Mouse (Mus musculus): ENCODE data around the gene Pafah1b1. TPM values are rescaled to one million over a fixed set of nuclear protein-coding genes. Genes with fewer than 3 reads are reported as not detected.

Gene Pafah1b1
- total and polyA plus RNA-seq, 2 experiments from 2014 or later: 79.2 to 206 TPM

DNA sequence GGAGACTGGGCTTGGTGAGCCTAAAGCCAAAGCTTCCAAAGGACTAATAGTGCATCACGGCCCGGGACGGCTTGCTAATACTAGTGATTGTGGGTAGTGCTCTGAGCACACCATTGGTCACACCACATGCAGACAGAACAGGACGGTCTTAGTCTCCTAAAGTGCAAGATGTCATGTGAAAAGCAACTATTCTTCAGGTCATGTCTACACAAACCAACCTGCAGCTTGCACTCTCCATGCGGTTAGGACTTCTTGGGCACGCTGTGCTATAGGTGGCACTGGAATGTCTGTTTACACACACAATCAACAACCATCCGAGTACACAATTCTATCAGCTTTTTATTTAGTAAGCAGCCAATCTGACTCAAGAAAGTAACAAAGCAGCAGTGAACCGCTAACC, 49.8 kb downstream of the Pafah1b1 start:
- TF ChIP-seq CTCF (IDR thresholded peaks at IDR 0.05): no peak
- Histone ChIP-seq H3K27me3 (ENCODE audit: insufficient read depth, low read length) (no peaks in the 10 kb centered on the region), H3K9me3 (ENCODE audit: low read length) (no peaks in the 10 kb centered on the region), H3K4me3 (ENCODE audit: low read depth, low read length) (no peak overlapping the region), H3K27ac (ENCODE audit: low read depth, low read length) (no peak overlapping the region), H3K36me3 (ENCODE audit: insufficient read depth, low read length) (peaks cover 26% of the 10 kb centered on the region), H3K4me1 (ENCODE audit: insufficient read depth, low read length) (no peaks in the 10 kb centered on the region), H3K4me2 (ENCODE audit: low read depth, low read length, poor library complexity, severe bottlenecking) (no peak overlapping the region), H3K9ac (replicated peaks; ENCODE audit: low read length, poor library complexity, severe bottlenecking) (no peak overlapping the region)
- DNase-seq (ENCODE audit: low spot score) (no peak), ATAC-seq (ENCODE audit: low FRiP score) (no peak)
- WGBS: 96% methylated on average over 8 of the region's 8 CpGs

DNA sequence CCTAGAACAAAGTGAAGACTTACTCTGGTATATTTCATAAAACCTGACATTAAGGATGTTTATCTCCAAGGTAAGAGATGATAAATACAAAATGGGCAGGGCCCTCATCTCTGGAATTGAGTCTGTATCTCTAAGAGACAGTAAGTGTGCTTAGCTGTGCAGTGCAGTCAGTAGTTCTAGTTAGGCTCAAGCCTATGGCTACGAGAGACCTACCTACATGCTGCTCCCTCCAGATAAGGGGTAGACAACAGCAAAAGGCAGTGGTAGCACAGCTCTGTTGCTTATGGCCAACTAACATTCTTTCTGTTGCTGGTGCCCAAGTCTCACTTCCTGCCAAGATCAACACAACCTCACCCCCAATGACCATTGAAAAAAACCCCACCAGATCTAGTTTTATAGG, 50.9 kb downstream of the Pafah1b1 start:
- WGBS: 86% methylated on average over 1 of the region's 1 CpGs
- TF ChIP-seq CTCF (IDR thresholded peaks at IDR 0.05): no peak
- no peak overlapping the region for H3K4me3 ChIP-seq (ENCODE audit: low read depth, low read length)
- H3K27ac ChIP-seq (ENCODE audit: low read depth, low read length): no peak overlapping the region
- H3K4me1 ChIP-seq (ENCODE audit: insufficient read depth, low read length): no peaks in the 10 kb centered on the region
- no peak overlapping the region for H3K9ac ChIP-seq (replicated peaks; ENCODE audit: low read length, poor library complexity, severe bottlenecking)
- H3K9me3 ChIP-seq (ENCODE audit: low read length): no peaks in the 10 kb centered on the region
- H3K36me3 ChIP-seq (ENCODE audit: insufficient read depth, low read length): peaks cover 33% of the 10 kb centered on the region
- no peaks in the 10 kb centered on the region for H3K27me3 ChIP-seq (ENCODE audit: insufficient read depth, low read length)
- DNase-seq (ENCODE audit: low spot score) (no peak), ATAC-seq (ENCODE audit: low FRiP score) (no peak)
- no peak overlapping the region for H3K4me2 ChIP-seq (ENCODE audit: low read depth, low read length, poor library complexity, severe bottlenecking)

DNA sequence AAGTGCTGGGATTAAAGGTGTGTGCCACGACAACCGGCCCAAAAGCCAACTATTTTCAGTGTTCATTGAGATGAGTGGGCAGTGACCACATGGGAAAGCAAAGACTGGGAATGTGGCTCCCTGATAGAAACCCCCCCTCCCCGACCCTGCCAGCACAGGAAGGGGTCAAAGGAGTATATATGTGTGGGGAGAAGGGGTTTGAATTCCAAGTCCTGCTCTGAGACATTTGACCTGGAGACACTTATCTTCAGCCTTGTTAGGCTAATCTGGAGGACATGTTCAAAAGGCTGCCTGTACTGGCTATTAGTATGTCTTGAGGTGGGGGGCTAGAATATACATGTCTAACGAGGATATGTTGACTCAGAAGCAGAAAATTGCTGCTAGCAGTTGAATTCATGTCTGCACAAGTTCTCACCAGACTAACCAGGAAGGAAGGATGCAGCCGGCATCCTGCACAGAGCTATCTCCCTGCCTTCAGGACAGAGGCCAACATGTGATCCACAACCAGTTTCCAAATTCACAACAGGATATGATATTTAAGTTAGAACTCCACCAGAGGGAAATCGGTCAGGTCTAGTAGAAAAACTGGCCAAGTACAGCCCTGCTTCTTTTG, 51.5 kb downstream of the Pafah1b1 start:
- no peak for TF ChIP-seq CTCF (IDR thresholded peaks at IDR 0.05)
- WGBS: 86% methylated on average over 6 of the region's 6 CpGs
- H3K4me1 ChIP-seq (ENCODE audit: insufficient read depth, low read length): no peaks in the 10 kb centered on the region
- H3K36me3 ChIP-seq (ENCODE audit: insufficient read depth, low read length): peaks cover 29% of the 10 kb centered on the region
- no peaks in the 10 kb centered on the region for H3K27me3 ChIP-seq (ENCODE audit: insufficient read depth, low read length)
- H3K9me3 ChIP-seq (ENCODE audit: low read length): no peaks in the 10 kb centered on the region
- H3K4me2 ChIP-seq (ENCODE audit: low read depth, low read length, poor library complexity, severe bottlenecking): no peak overlapping the region
- no peak overlapping the region for H3K27ac ChIP-seq (ENCODE audit: low read depth, low read length)
- DNase-seq (ENCODE audit: low spot score) (no peak), ATAC-seq (ENCODE audit: low FRiP score) (no peak)
- no peak overlapping the region for H3K4me3 ChIP-seq (ENCODE audit: low read depth, low read length)
- no peak overlapping the region for H3K9ac ChIP-seq (replicated peaks; ENCODE audit: low read length, poor library complexity, severe bottlenecking)

DNA sequence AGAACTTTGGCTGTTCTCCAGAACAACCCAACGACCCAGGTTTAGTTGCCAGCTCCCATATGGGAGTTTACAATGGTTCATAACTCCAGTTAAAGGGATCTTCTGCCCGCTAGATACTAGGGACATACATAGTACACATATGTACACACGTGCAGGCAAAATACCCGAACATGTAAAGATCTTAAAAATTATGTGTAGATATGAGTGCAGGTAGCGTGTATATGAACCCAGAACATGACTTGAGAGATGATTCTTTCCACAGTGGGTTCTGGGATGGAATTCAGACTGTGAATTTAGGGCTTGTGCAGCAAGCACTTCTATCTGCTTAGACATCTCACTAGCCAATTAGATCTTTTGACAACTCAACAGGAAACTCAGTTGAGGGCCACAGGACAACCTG, 52.6 kb downstream of the Pafah1b1 start:
- Histone ChIP-seq H3K9ac (replicated peaks; ENCODE audit: low read length, poor library complexity, severe bottlenecking) (no peak overlapping the region), H3K27ac (ENCODE audit: low read depth, low read length) (no peak overlapping the region), H3K9me3 (ENCODE audit: low read length) (no peaks in the 10 kb centered on the region), H3K27me3 (ENCODE audit: insufficient read depth, low read length) (no peaks in the 10 kb centered on the region), H3K4me2 (ENCODE audit: low read depth, low read length, poor library complexity, severe bottlenecking) (no peak overlapping the region), H3K36me3 (ENCODE audit: insufficient read depth, low read length) (peaks cover 41% of the 10 kb centered on the region), H3K4me1 (ENCODE audit: insufficient read depth, low read length) (no peaks in the 10 kb centered on the region), H3K4me3 (ENCODE audit: low read depth, low read length) (no peak overlapping the region)
- no peak for TF ChIP-seq CTCF (IDR thresholded peaks at IDR 0.05)
- 91% methylated on average over 5 of the region's 5 CpGs for WGBS
- no peak for ATAC-seq (ENCODE audit: low FRiP score)
- DNase-seq (ENCODE audit: low spot score): no peak

DNA sequence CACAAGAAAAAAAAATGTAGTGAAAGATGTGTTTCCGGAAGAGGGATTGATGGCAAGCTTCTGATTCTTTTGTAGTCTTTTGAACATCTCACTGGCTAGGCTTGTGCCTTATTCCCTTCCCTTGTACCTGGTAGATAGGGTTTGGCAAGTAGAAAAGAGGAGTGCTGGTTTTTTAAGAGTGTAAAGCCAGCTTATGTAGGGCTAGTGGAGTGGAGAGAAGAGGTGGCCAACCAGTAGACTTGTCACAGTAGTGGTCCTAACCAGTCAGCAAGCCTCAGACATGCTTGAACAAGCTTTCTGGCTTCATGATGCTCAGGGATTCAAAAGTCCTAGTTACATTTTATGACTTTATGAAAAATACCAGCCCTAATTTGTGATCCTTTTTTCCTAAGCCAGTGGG, 53.5 kb downstream of the Pafah1b1 start:
- ATAC-seq (ENCODE audit: low FRiP score) (no peak), DNase-seq (ENCODE audit: low spot score) (no peak)
- Histone ChIP-seq H3K9me3 (ENCODE audit: low read length) (no peaks in the 10 kb centered on the region), H3K27me3 (ENCODE audit: insufficient read depth, low read length) (no peaks in the 10 kb centered on the region), H3K9ac (replicated peaks; ENCODE audit: low read length, poor library complexity, severe bottlenecking) (no peak overlapping the region), H3K4me1 (ENCODE audit: insufficient read depth, low read length) (no peaks in the 10 kb centered on the region), H3K36me3 (ENCODE audit: insufficient read depth, low read length) (peaks cover 49% of the 10 kb centered on the region), H3K27ac (ENCODE audit: low read depth, low read length) (no peak overlapping the region), H3K4me2 (ENCODE audit: low read depth, low read length, poor library complexity, severe bottlenecking) (no peak overlapping the region), H3K4me3 (ENCODE audit: low read depth, low read length) (no peak overlapping the region)
- 91% methylated on average over 1 of the region's 1 CpGs for WGBS
- no peak for TF ChIP-seq CTCF (IDR thresholded peaks at IDR 0.05)

DNA sequence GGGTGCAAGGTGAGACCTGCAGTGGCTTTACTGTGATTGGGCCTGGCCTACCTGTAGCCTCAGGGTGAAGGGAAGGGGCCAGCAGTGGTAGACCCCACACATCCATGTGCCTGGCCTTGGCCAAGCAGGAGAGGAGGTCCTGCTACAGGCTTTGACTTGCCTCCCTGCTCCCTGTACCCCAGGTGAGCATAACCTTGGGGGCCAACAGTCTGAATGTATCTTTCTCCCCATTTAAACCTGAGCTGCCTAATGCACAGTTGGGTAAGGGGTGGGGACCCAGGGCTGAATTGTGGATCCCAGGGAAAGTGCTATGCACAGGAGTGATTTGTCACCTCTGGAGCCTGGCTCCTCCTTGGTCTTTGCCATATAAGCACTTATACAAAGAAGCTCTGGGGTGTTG, 54.3 kb downstream of the Pafah1b1 start:
- TF ChIP-seq CTCF (IDR thresholded peaks at IDR 0.05): no peak
- DNase-seq (ENCODE audit: low spot score) (no peak), ATAC-seq (ENCODE audit: low FRiP score) (no peak)
- Histone ChIP-seq H3K36me3 (ENCODE audit: insufficient read depth, low read length) (peaks cover 55% of the 10 kb centered on the region), H3K4me3 (ENCODE audit: low read depth, low read length) (no peak overlapping the region), H3K4me2 (ENCODE audit: low read depth, low read length, poor library complexity, severe bottlenecking) (no peak overlapping the region), H3K9ac (replicated peaks; ENCODE audit: low read length, poor library complexity, severe bottlenecking) (no peak overlapping the region), H3K27ac (ENCODE audit: low read depth, low read length) (no peak overlapping the region), H3K27me3 (ENCODE audit: insufficient read depth, low read length) (no peaks in the 10 kb centered on the region), H3K9me3 (ENCODE audit: low read length) (no peaks in the 10 kb centered on the region), H3K4me1 (ENCODE audit: insufficient read depth, low read length) (no peaks in the 10 kb centered on the region)

All from midbrain, postnatal 0 days (tissue).